Mouse (Mus musculus): ENCODE measurements at regions not wholly inside any gene's neighbourhood (a gene's known extent, or its start where the extent isn't known, plus 50 kb on each side); places are given as distances from the start of the nearest gene placed in this dataset.
A peak's percentile ranks its signal among the peaks of the same experiment; 100 is the strongest.

DNA sequence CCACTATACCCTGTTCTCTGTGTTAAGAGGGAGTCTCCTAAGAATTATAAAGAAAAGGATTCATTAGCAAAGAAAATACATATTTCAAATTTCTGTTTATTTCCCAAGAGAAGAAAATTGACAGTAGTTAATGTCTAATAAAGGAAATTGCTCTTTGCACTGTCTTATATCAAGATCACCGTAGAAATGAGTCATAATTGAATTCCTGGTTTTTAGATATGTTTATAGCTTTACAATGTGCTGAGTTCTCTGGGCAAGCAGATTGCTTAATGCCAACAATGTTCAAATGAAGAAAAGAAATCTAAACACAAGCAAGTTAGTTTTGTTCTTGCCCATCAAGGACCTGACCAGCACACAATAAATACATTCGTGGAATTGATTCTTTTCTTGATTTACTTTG, 350.1 kb upstream of the Cited2 start:
- DNase-seq, result no peak

DNA sequence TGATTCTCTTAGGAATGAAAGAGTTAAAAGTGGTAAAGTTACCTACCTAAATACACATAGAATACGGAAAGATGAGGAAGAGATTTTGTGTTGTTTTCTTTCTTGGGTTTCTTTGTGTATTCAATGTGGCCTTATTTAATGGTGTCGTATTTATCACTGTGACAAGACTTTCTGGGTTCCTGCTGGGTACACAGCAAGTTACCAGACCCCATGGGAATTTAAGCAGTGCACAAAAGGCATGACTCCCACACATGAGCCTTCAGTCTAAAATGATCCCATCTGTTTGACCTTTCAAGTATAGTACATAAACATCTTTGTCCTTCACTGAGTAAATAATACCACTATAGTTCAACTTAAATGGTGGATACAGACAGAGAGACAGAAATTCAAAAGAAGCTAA, 349.0 kb upstream of the Cited2 start:
- no peak for DNase-seq

DNA sequence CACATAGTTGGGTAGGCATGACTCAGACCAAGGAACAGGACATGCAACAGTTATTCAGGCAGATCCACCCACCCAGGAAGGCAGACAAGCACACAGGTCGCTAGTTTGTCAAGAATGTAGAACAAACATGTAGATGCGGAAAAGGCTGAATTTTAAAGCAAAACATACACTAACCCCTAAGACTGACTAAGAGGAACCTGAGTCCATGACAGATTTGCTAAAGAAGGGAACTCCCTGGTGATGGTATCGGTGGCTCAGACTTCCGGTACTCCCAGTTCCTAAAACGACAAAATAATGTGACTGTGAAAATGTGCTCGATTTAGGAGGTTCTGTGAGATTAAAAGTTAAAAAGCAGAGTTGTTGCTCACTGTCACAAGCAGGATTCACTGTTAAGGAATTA, 340.0 kb upstream of the Cited2 start:
- no peak for DNase-seq

DNA sequence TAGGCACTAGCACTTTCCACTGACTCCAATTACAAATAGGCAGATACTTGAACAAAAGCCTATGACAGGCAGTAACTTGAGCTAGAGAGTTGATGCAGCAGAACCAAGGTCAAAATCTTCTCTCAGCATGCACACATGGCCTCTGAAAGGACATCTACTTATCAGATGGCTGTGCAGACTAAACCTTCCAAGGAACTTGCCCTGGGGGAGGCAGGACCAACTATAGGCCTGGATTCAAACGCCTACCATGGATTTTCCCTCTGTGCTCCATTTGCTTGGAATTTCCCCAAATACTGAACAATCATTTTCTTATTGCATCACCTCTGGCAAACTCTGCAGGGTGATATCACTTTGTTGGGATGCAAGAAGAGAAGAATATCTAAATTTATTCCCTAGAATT, 337.8 kb upstream of the Cited2 start:
- DNase-seq, result peak; percentile 15

DNA sequence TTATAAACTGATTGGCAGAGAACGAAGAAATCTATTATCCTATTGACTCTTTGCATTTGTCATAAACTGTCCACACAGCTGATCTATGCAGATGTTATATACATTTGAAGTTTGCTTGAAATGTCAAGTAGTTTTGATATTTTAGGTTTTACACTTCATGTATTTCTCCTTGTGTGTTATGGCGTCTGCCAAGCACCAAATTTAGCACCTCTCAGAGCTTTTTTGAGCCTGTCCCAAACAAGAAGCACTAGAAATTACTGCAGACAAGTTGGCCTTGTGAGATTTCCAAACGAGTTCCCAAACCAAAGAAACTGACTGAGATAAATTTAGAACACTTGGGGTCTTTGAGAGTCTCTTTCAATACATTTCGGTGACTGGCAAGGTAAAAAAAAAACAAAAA, 335.7 kb upstream of the Cited2 start:
- no peak for DNase-seq

DNA sequence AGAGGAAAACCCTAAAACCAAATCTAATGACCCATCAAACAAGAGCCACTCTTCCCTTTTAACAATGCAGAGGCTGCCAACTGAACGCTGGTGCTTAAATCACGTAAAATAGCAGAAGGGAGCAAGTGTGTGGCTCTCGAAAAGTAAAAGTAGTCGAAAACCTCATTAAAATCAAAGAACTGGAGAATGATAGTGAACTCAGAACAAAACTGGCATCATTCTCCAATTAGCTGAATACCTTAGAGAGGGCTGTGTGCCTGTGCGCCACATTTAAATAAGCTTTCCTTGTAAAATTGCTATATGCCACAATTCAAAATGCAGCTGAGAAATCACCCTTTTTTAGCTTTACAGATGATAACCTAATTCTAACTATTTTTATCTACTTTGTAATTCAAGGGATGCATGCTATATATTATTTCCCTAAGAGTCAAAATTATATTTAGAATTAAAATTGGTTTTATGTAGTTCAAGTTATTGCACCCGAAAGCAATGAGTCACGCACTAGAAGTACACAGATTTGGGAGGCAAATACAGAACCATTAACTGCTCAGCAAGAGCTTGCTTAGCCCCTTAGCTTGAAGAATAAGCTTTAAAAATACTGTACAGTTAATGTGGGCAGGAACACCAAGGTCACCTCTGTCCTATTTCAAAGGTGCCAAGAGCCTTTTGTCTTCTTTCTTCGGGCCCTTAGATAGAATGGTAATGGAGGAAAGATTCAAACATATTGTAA, 327.4 kb upstream of the Cited2 start:
- no peak for DNase-seq

DNA sequence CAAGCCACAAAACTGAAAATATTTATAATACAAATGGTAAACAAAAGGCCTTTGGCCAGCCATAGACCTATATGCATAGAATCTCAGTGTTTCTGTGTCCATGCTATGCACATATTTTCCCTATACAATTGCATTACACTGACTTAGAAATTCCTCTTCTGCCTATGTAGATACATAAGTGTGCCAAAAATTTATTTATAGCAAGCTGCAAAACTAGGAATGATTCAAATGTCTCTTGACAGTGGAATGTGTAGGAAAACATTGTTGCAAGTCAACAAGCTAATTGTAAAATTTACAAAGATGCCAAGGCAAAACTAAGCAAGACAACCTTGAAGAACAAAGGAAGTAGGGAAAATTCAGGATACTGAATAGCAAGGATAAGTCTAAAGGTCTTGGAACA, 319.1 kb upstream of the Cited2 start:
- no peak for DNase-seq

DNA sequence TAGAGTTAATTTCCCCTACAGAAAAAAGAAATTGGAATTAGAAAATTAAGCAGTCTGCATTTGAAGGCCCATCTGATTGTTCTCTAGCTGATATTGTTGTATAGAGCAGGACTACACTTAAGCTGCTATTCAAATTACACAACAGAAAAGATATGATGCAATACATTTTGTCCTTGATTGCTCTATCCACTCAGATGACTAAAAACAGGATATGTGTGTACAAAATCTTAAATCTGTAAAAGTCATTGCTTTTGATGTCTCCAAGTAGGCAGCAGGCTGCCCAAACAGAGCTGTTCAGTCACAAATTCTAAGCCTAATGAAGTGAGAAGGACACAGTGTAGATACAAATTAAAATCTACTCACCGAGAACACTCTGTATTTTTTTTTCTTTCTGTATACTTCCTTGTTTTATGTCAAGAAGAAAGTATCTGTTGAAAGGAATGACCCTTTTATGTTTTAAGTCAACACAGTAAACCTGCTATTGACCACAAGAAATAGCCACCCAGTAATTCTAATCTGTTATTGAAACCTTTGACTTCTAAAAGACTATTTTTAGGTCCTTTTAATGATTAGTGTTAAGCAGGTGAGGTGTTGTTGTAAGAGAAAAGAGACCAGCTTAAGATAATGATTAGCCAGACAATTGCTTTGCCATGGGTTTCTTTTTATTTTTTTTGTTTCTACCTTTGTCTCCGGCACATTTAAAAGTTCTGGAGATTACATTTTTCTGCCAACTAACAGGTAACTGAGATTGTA, 315.0 kb upstream of the Cited2 start:
- DNase-seq, result no peak

DNA sequence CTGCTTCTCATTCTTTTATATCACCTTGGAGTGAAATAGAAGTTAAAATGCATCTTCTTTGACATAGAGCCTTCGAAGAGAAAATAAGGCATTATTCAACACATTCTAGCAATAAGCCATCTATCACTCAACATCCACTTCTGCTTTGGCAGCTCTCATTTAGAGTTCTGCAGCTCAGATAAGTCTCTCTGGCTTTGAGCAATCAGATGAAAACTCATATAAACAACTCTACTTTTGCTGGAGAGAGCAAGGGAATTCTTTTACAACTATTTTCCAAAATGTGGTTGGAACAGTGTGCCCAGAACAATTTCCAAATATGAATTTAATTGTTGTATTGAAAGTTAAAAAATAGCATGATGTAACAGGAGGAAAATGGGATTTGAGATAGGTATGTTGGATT, 314.2 kb upstream of the Cited2 start:
- no peak for DNase-seq

DNA sequence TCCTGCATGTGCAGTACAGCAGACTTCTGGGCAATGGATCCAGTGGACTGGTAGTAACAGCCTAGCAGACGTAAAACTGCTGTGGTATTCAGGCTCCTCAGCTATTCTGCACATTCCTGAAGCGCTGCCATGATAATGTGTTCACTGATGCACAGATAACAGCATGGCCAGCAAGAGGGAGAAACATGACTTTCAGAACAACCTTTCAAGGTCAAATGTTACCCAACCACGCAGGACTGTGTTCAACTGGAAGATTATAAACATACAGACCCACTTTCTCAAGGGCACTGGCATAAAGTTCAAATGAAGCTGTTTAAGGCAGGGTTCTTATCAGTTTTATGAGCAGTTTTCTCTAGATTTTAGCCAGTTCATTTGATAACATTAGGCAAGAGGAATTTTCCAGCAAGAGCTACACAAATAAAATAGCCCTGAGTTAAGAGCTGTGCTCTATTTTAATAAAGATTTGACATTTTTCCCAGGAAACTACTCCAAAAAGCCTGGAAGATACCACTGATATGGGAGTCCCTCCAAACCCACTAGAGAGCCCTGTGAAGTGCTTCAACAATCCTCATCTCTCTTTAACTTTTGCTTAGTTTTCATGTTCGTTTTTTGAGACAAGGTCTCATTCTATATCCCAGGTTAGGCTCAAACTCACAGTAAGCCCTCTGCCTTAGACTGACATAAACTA, 311.6 kb upstream of the Cited2 start:
- DNase-seq, result peak; percentile 5

DNA sequence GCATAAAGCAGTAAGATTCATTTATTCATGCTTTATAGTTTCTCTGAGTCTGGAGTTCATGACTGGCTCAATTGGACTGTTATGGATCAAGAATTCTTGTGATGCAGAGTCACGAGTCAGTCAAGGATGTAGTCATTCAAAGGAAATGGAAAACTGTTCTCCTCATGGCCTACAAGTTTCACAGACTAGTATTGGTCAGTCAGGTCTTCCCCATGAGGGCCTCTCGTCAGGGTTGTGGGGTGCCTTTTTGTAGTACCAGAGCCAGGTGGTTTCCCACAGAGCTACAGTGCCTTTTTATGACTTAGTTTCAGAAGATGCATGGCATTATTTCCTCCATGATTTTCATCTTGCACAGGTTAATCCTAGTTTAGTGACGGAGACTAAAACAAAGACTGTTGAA, 307.9 kb upstream of the Cited2 start:
- DNase-seq, result no peak

DNA sequence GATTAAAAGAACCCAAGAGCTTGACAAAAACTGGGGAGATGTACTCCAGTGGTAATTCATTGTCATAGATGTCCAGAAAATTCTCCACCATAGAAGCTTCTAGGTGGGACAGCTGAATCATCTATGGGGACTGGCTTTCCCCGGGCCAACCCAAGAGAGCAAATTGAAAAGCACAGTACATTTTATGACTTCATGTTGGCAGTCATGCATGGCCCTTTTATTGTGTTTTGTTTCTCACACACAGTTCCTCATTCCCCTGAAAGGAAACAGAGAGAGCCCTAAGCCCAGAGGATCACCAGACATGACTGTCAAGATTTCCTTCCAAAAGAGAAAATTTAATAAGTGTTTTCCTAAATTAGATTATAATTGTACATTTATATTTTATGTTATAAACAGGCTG, 306.9 kb upstream of the Cited2 start:
- DNase-seq, result no peak

DNA sequence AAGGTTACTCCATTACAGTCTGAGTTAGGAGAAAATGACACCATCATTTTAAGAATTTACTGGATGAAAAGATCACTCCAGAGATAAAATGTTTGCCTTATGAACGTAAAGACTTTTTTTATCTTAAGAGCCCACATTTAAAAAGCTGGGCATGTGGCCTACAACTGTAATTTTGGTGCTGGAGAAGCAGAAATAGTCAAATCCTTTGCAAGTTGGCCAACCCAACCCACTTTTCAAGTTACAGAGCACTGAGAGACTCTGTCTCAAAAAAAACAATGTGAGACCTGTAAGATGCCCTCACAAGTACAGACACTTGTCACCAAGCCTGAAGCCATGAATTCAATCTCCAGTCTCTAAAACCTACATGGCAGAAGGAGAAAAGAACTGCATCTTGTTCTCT, 305.6 kb upstream of the Cited2 start:
- no peak for DNase-seq

DNA sequence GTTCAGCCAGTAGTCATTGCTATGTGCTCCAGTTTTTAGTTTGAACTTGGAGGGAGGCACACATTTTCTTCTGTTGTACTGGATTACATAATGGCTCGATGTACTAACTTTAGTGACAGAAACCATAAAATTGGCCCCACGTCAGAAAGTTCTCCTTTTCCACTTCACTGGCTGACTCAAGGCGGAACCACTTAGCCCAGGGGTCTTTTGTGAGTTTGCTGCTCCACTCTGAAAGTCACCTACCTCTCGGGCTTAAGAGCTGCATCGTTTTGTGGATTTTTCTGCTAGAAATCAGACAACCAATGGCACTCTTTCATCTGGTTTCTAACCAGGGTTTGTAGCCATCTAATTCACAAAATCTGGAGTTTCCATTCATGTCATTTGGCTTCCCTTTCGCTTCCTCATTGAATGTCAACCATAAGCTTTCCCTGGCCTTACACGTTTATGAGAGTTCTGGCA, 304.8 kb upstream of the Cited2 start:
- peak; percentile 16 for DNase-seq

DNA sequence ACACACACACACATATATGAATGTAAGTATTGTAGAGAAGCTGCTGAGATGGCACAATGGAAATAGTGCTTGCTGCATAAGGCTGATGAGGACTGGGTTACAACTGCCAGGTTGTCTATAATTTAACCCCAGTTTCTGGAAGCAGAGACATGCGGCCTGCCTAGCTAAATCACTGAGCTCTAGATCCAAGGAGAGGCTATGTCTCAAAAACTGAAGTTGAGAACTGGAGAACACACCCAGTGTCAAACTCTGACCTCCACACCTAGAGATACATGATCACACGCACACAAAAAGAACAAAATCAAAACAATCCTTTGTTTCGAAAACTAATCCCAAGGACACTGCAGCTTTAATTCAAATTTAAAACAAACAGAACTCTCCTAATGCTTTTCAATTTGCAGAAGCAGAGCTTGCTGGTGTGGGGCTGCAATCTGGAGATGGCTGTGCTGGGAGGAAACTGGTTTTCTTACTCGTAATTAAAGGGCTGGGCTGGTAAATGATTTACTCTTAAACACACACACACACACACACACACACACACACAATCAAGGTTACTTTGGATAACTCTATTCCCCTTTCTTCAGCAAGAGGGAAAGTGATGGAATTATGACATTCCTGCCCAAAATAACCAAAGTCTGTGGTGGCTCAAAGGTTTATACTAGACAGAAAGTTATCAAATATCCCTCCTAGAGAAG, 299.3 kb upstream of the Cited2 start:
- no peak for DNase-seq

DNA sequence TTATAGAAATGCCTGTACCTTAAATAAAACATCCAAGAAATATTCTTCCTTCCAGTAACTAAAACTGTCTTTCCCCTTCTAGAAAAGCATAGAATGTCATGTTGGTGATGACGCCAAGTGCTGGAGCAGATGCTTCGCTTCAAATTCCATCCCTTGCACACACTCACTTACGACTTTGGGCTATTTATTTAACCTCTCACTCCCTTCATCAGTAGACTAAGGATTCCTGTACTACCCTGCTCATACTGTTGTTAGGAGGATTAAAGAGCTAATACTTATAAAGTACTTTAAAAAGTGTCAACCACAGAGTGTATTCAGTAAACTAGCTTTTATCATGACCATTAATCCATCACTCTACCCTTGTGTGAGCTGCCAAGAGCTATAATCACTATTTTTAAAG, 296.8 kb upstream of the Cited2 start:
- no peak for DNase-seq

DNA sequence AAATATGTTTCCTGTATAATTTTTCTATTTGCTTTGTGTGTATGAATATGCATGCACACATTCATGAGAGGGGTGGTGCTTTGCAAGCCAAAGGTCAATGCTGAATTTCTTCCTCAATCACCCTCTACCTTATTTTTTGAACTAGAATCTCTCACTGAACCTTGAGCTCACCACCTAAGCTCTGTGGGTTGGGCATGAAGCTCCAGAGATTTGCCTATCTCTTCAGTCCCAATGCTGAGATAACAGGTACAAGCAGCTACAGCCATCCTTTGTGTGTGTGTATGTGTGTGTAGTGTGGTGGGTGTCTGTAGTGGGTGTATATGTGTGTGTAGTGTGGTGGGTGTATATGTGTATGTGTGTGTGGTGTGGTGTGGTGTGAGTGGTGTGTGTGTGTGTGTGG, 295.7 kb upstream of the Cited2 start:
- DNase-seq, result no peak

DNA sequence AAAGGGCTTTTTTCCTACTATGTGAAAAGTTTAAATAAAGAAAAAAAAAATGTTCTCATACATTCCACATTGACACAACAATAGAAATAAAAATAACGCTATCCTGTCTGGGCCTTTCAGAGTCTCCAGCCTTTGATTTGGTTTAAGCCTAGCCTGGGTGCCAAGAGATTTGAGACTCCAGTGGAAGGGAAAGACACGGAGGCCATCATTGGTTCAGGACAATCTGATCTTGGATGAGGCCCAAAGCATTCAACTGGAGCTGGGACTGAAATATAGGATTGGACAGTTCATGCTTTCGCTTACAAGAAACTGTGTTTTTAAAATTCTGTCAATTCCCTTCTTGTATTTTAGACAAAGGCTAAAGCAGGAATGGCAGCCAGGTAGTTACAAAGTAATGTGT, 294.7 kb upstream of the Cited2 start:
- no peak for DNase-seq

DNA sequence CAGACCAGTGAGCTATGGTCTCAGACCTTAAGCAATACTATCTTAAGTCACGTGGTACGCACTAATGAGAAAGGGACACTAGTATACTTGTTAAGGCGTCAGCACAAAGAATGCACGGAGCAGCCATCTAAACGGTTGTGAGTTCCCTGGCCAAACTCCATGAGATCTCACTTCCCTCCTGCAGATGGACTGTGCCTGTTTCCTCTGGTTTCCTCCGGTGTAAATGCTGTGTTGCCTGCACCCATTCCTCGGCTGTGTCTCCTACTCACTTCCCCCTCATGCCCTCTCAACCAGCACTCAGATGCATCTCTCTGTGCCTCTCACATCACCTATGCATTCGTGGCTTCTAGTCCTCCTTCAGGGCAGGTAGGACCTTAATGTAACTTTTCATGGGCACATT, 291.9 kb upstream of the Cited2 start:
- DNase-seq, result peak; percentile 9

DNA sequence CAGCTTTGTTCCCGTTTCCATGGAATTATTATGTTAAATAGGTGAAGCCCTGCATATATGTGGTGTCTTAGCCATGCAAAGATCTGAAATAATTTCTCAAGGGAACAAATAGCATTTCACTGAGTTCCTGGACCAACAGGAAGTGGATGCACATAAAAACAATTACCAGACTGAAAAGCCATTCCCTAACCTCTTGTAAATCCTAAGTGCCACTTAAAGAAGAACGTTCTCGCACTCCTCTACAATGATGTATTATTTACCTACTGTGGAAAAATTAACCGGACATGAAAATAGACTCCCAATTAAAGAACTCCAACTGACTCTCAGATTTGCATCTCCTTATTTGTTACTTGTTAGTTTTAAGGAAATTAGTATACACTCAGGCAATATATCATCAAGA, 288.9 kb upstream of the Cited2 start:
- no peak for DNase-seq

DNA sequence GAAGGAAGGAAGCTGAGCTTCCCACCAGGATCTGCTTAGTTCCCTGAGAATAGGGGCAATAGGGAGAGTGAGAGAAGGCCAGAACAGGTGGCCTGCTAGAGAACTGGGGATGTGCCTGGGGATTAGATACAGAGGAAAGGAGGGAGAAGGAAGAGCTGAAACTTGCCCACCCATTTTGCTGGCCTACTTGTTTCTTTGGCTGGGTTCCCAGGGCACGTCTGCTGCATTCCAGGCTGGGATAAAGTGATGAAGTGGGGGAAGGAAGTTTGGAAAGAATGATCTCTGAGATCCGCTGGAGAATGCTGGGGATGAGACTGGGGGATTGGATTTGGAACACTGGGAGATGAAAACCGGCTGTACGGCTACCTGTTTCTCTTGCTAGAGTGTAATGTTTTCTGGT, 272.8 kb upstream of the Cited2 start:
- peak; percentile 34 for DNase-seq

DNA sequence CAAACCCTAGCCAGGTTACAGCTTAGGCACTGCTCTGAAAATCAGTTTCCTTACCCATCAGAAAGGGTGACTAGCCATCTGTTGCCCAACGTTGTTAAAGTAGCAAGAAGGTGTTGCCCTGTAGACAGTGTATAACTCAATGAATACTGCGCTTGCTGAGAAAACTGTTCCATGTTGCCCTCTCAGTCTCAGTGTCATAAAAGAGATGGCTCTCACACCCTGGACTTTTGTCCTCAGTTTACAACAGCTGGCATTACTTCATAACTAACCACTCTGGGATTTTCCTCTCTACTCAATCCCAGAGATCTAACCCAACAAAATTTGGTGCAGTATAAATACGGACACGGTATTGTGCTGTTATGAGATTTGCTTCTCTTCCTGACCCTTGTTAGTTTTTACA, 252.1 kb upstream of the Cited2 start:
- DNase-seq, result no peak

DNA sequence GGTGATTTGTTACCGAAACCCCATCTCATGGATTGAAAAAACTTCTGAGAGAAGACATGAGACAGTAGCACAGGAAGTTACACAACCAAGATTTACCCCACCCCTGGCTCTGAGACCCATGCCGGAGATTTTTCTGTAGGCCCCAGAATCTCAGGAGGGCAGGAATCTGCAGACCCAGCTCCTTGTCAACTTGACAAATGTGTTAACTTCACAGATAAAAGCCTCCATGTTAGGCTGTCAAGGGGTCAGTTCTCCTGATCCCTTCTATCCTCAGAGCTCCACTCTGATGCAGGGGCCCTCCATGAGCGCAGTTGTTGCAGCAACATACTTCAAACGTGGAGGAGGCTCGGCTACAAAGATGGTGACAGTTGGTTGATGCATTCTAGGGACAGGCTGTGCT, 250.5 kb upstream of the Cited2 start:
- DNase-seq, result no peak

All from heart, postnatal 4 days (tissue).